Mouse (Mus musculus): ENCODE measurements around the gene Kctd7. TPM values are rescaled to one million over a fixed set of nuclear protein-coding genes. Genes with fewer than 3 reads are reported as not detected.

Kctd7 gene
- polyA plus RNA-seq, 1 experiment from 2014 or later, result 3.7 TPM

- H3K9me3 ChIP-seq (ENCODE audit: control insufficient read depth, low read length), result no peaks in the 10 kb centered on the region
- H3K4me3 ChIP-seq (ENCODE audit: low read depth, low read length), result no peak overlapping the region
- no peak overlapping the region for H3K4me2 ChIP-seq (ENCODE audit: low read depth, severe bottlenecking)
- no peaks in the 10 kb centered on the region for H3K4me1 ChIP-seq (ENCODE audit: control insufficient read depth, insufficient read depth, low read length)
- no peak overlapping the region for H3K9ac ChIP-seq (ENCODE audit: low read length)
- H3K27me3 ChIP-seq (ENCODE audit: control insufficient read depth, insufficient read depth, low read length), result no peaks in the 10 kb centered on the region
- no peak for DNase-seq (ENCODE audit: low spot score)
- no peak for ATAC-seq (ENCODE audit: insufficient number of reproducible peaks, low FRiP score, low TSS enrichment, low read depth)
- no peaks in the 10 kb centered on the region; the same call in 1 of the 2 replicates for H3K36me3 ChIP-seq (ENCODE audit: control insufficient read depth, insufficient read depth, low read length)
- 71% methylated on average over 7 of the region's 7 CpGs for WGBS
- H3K27ac ChIP-seq (replicated peaks; ENCODE audit: low read depth, low read length), result no peak overlapping the region
These were observed 27.8 kb upstream of the Kctd7 start for GRCm38 (mm10) chr5:130116857-130117256.

GRCm38 (mm10) chr5:130117932-130118331 lies 26.7 kb upstream of the Kctd7 start:
- no peaks in the 10 kb centered on the region for H3K27me3 ChIP-seq (ENCODE audit: control insufficient read depth, insufficient read depth, low read length)
- H3K9ac ChIP-seq (ENCODE audit: low read length), result no peak overlapping the region
- no peak overlapping the region for H3K4me2 ChIP-seq (ENCODE audit: low read depth, severe bottlenecking)
- H3K27ac ChIP-seq (replicated peaks; ENCODE audit: low read depth, low read length), result no peak overlapping the region
- no peak overlapping the region for H3K4me3 ChIP-seq (ENCODE audit: low read depth, low read length)
- no peaks in the 10 kb centered on the region for H3K4me1 ChIP-seq (ENCODE audit: control insufficient read depth, insufficient read depth, low read length)
- H3K9me3 ChIP-seq (ENCODE audit: control insufficient read depth, low read length), result no peaks in the 10 kb centered on the region
- no peak for ATAC-seq (ENCODE audit: insufficient number of reproducible peaks, low FRiP score, low TSS enrichment, low read depth)
- WGBS, result 84% methylated on average over 6 of the region's 6 CpGs
- no peak for DNase-seq (ENCODE audit: low spot score)
- no peaks in the 10 kb centered on the region; the same call in 1 of the 2 replicates for H3K36me3 ChIP-seq (ENCODE audit: control insufficient read depth, insufficient read depth, low read length)

- ATAC-seq (ENCODE audit: insufficient number of reproducible peaks, low FRiP score, low TSS enrichment, low read depth) (no peak), DNase-seq (ENCODE audit: low spot score) (no peak)
- Histone ChIP-seq H3K9ac (ENCODE audit: low read length) (no peak overlapping the region), H3K4me2 (ENCODE audit: low read depth, severe bottlenecking) (no peak overlapping the region), H3K9me3 (ENCODE audit: control insufficient read depth, low read length) (no peaks in the 10 kb centered on the region), H3K27ac (replicated peaks; ENCODE audit: low read depth, low read length) (no peak overlapping the region), H3K27me3 (ENCODE audit: control insufficient read depth, insufficient read depth, low read length) (no peaks in the 10 kb centered on the region), H3K4me3 (ENCODE audit: low read depth, low read length) (no peak overlapping the region), H3K36me3 (ENCODE audit: control insufficient read depth, insufficient read depth, low read length) (no peaks in the 10 kb centered on the region; the same call in 1 of the 2 replicates), H3K4me1 (ENCODE audit: control insufficient read depth, insufficient read depth, low read length) (no peaks in the 10 kb centered on the region)
- WGBS, result 82% methylated on average over 3 of the region's 3 CpGs
These were observed 25.4 kb upstream of the Kctd7 start for GRCm38 (mm10) chr5:130119236-130119635.

GRCm38 (mm10) chr5:130120070-130120736 lies 24.5 kb upstream of the Kctd7 start:
- H3K27ac ChIP-seq (replicated peaks; ENCODE audit: low read depth, low read length), result no peak overlapping the region
- H3K27me3 ChIP-seq (ENCODE audit: control insufficient read depth, insufficient read depth, low read length), result no peaks in the 10 kb centered on the region
- H3K4me2 ChIP-seq (ENCODE audit: low read depth, severe bottlenecking), result no peak overlapping the region
- no peaks in the 10 kb centered on the region for H3K9me3 ChIP-seq (ENCODE audit: control insufficient read depth, low read length)
- no peak for DNase-seq (ENCODE audit: low spot score)
- H3K4me1 ChIP-seq (ENCODE audit: control insufficient read depth, insufficient read depth, low read length), result no peaks in the 10 kb centered on the region
- H3K4me3 ChIP-seq (ENCODE audit: low read depth, low read length), result no peak overlapping the region
- 86% methylated on average over 12 of the region's 12 CpGs for WGBS
- ATAC-seq (ENCODE audit: insufficient number of reproducible peaks, low FRiP score, low TSS enrichment, low read depth), result no peak
- H3K9ac ChIP-seq (ENCODE audit: low read length), result no peak overlapping the region
- H3K36me3 ChIP-seq (ENCODE audit: control insufficient read depth, insufficient read depth, low read length), result no peaks in the 10 kb centered on the region; the same call in 1 of the 2 replicates

GRCm38 (mm10) chr5:130120904-130121303 lies 23.8 kb upstream of the Kctd7 start:
- no peak overlapping the region for H3K4me3 ChIP-seq (ENCODE audit: low read depth, low read length)
- no peak overlapping the region for H3K9ac ChIP-seq (ENCODE audit: low read length)
- DNase-seq (ENCODE audit: low spot score) (no peak), ATAC-seq (ENCODE audit: insufficient number of reproducible peaks, low FRiP score, low TSS enrichment, low read depth) (no peak)
- no peaks in the 10 kb centered on the region for H3K27me3 ChIP-seq (ENCODE audit: control insufficient read depth, insufficient read depth, low read length)
- no peak overlapping the region for H3K4me2 ChIP-seq (ENCODE audit: low read depth, severe bottlenecking)
- H3K9me3 ChIP-seq (ENCODE audit: control insufficient read depth, low read length), result no peaks in the 10 kb centered on the region
- H3K36me3 ChIP-seq (ENCODE audit: control insufficient read depth, insufficient read depth, low read length), result no peaks in the 10 kb centered on the region; the same call in 1 of the 2 replicates
- 73% methylated on average over 6 of the region's 6 CpGs for WGBS
- H3K27ac ChIP-seq (replicated peaks; ENCODE audit: low read depth, low read length), result no peak overlapping the region
- H3K4me1 ChIP-seq (ENCODE audit: control insufficient read depth, insufficient read depth, low read length), result no peaks in the 10 kb centered on the region

- Histone ChIP-seq H3K9me3 (ENCODE audit: control insufficient read depth, low read length) (no peaks in the 10 kb centered on the region), H3K4me1 (ENCODE audit: control insufficient read depth, insufficient read depth, low read length) (no peaks in the 10 kb centered on the region), H3K4me2 (ENCODE audit: low read depth, severe bottlenecking) (no peak overlapping the region), H3K9ac (ENCODE audit: low read length) (no peak overlapping the region), H3K27me3 (ENCODE audit: control insufficient read depth, insufficient read depth, low read length) (no peaks in the 10 kb centered on the region), H3K36me3 (ENCODE audit: control insufficient read depth, insufficient read depth, low read length) (no peaks in the 10 kb centered on the region; the same call in 1 of the 2 replicates), H3K4me3 (ENCODE audit: low read depth, low read length) (no peak overlapping the region), H3K27ac (replicated peaks; ENCODE audit: low read depth, low read length) (no peak overlapping the region)
- WGBS, result 96% methylated on average over 2 of the region's 2 CpGs
- DNase-seq (ENCODE audit: low spot score), result no peak
- ATAC-seq (ENCODE audit: insufficient number of reproducible peaks, low FRiP score, low TSS enrichment, low read depth), result no peak
These were observed 22.3 kb upstream of the Kctd7 start for GRCm38 (mm10) chr5:130122355-130122754.

- no peaks in the 10 kb centered on the region for H3K27me3 ChIP-seq (ENCODE audit: control insufficient read depth, insufficient read depth, low read length)
- H3K9ac ChIP-seq (ENCODE audit: low read length), result no peak overlapping the region
- ATAC-seq (ENCODE audit: insufficient number of reproducible peaks, low FRiP score, low TSS enrichment, low read depth) (no peak), DNase-seq (ENCODE audit: low spot score) (no peak)
- H3K4me2 ChIP-seq (ENCODE audit: low read depth, severe bottlenecking), result no peak overlapping the region
- no peaks in the 10 kb centered on the region; the same call in 1 of the 2 replicates for H3K36me3 ChIP-seq (ENCODE audit: control insufficient read depth, insufficient read depth, low read length)
- no peak overlapping the region for H3K27ac ChIP-seq (replicated peaks; ENCODE audit: low read depth, low read length)
- WGBS, result 88% methylated on average over 5 of the region's 5 CpGs
- no peak overlapping the region for H3K4me3 ChIP-seq (ENCODE audit: low read depth, low read length)
- no peaks in the 10 kb centered on the region for H3K4me1 ChIP-seq (ENCODE audit: control insufficient read depth, insufficient read depth, low read length)
- H3K9me3 ChIP-seq (ENCODE audit: control insufficient read depth, low read length), result no peaks in the 10 kb centered on the region
These were observed 20.4 kb upstream of the Kctd7 start for GRCm38 (mm10) chr5:130124271-130124670.

- no peak overlapping the region for H3K4me3 ChIP-seq (ENCODE audit: low read depth, low read length)
- 53% methylated on average over 11 of the region's 11 CpGs for WGBS
- H3K36me3 ChIP-seq (ENCODE audit: control insufficient read depth, insufficient read depth, low read length), result no peaks in the 10 kb centered on the region
- H3K9me3 ChIP-seq (ENCODE audit: control insufficient read depth, low read length), result no peaks in the 10 kb centered on the region
- no peak overlapping the region for H3K9ac ChIP-seq (ENCODE audit: low read length)
- H3K4me2 ChIP-seq (ENCODE audit: low read depth, severe bottlenecking), result no peak overlapping the region
- no peak overlapping the region; the same call in 1 of the 2 replicates for H3K27ac ChIP-seq (replicated peaks; ENCODE audit: low read depth, low read length)
- no peak for DNase-seq (ENCODE audit: low spot score)
- H3K27me3 ChIP-seq (ENCODE audit: control insufficient read depth, insufficient read depth, low read length), result no peaks in the 10 kb centered on the region
- ATAC-seq (ENCODE audit: insufficient number of reproducible peaks, low FRiP score, low TSS enrichment, low read depth), result no peak
- no peaks in the 10 kb centered on the region for H3K4me1 ChIP-seq (ENCODE audit: control insufficient read depth, insufficient read depth, low read length)
These were observed 15.8 kb upstream of the Kctd7 start for GRCm38 (mm10) chr5:130128686-130129523.
